Mouse (Mus musculus) hindbrain, embryonic 16.5 days (tissue): Measurements from ENCODE around the gene Sh3bgrl. TPM values are rescaled to one million over a fixed set of nuclear protein-coding genes. Genes with fewer than 3 reads are reported as not detected.

Source experiments
- ATAC-seq: fragments of 200-750 bp; cut with Nextera tagmentation; 2 replicates; pipeline ENCODE4 v1.8.0; 2017; ENCODE audit warnings: moderate TSS enrichment, moderate library complexity
- H3K27ac ChIP-seq: fragments of 300-500 bp; sonication (generic); 2 replicates; pipeline ENCODE4 v1.5.1; 2014; ENCODE audit warnings: low read depth, mild to moderate bottlenecking, control low read depth, low read length, moderate library complexity
- H3K27me3 ChIP-seq: fragments of 300-500 bp; sonication (generic); replicated peaks from 2 replicates; pipeline ENCODE4 v1.6.1; 2014; ENCODE audit warnings: low read length; ENCODE audit not compliant: control insufficient read depth, insufficient read depth
- H3K36me3 ChIP-seq: fragments of 300-500 bp; sonication (generic); 2 replicates; pipeline ENCODE4 v1.6.1; 2014; ENCODE audit warnings: mild to moderate bottlenecking, low read length, moderate library complexity, mixed read lengths; ENCODE audit not compliant: control insufficient read depth, insufficient read depth
- H3K4me1 ChIP-seq: fragments of 300-500 bp; sonication (generic); 2 replicates; pipeline ENCODE4 v1.6.1; 2014; ENCODE audit warnings: low read depth, low read length; ENCODE audit not compliant: control insufficient read depth, insufficient read depth
- H3K4me2 ChIP-seq: fragments of 300-500 bp; sonication (generic); 2 replicates; pipeline ENCODE4 v1.6.1; 2014; ENCODE audit warnings: mild to moderate bottlenecking, low read length, control low read depth, moderate library complexity
- H3K4me3 ChIP-seq: fragments of 300-500 bp; sonication (generic); 2 replicates; pipeline ENCODE4 v1.5.1; 2014; ENCODE audit warnings: mild to moderate bottlenecking, low read length, control low read depth, moderate library complexity
- H3K9ac ChIP-seq: fragments of 300-500 bp; sonication (generic); 2 replicates; pipeline ENCODE4 v1.6.1; 2014; ENCODE audit warnings: low read depth, mild to moderate bottlenecking, control low read depth, low read length, moderate library complexity
- H3K9me3 ChIP-seq: fragments of 300-500 bp; sonication (generic); 2 replicates; pipeline ENCODE4 v1.6.1; 2014; ENCODE audit warnings: mild to moderate bottlenecking, low read length, moderate library complexity; ENCODE audit not compliant: control insufficient read depth
- WGBS: fragments of 180-500 bp; shearing (Covaris S2); extraction: QIAGEN DNeasy Blood & Tissue Kit; methylation state at CpG from one replicate; pipeline ENCODE4 v1.1.7; 2014; 5-methylcytosine and 5-hydroxymethylcytosine counted together
- polyA plus RNA-seq: library from polyadenylated mRNA; unstranded; fragments of >200 nt; fragmentation: Nextera tagmentation; extraction: Ambion mirVana; gene quantifications from 2 replicates; pipeline ENCODE4 v1.2.1, GENCODE M21; 2015

The Sh3bgrl gene
- polyA plus RNA-seq, 1 experiment from 2014 or later: 171 TPM

DNA sequence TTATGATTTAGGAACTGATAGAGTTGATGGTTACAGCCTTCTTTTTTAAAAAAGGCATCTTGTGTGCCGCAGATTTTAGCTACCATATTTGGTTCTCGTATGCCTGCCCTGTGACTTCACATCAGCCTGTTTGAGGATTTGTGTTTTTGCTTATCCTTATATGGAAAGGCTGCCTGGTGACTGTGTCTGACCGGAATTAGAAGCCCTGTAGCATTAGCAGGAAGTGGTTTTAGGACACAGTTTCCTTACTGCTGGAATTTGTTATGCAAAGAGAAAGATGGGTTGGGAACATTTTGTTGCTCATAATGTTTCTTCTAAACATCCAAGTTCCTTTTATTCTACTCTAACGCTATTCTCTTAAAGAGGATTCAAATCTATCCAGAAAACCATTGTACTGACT lies 47.1 kb downstream of the Sh3bgrl start:
- ATAC-seq: no peak
- no peak overlapping the region for H3K9ac ChIP-seq
- no peak overlapping the region for H3K4me2 ChIP-seq
- H3K4me3 ChIP-seq: no peak overlapping the region
- WGBS: 78% methylated on average over 4 of the region's 4 CpGs
- no peak overlapping the region for H3K27ac ChIP-seq
- no peaks in the 10 kb centered on the region for H3K4me1 ChIP-seq
- no peaks in the 10 kb centered on the region for H3K36me3 ChIP-seq
- H3K9me3 ChIP-seq: no peaks in the 10 kb centered on the region
- H3K27me3 ChIP-seq: no peaks in the 10 kb centered on the region

DNA sequence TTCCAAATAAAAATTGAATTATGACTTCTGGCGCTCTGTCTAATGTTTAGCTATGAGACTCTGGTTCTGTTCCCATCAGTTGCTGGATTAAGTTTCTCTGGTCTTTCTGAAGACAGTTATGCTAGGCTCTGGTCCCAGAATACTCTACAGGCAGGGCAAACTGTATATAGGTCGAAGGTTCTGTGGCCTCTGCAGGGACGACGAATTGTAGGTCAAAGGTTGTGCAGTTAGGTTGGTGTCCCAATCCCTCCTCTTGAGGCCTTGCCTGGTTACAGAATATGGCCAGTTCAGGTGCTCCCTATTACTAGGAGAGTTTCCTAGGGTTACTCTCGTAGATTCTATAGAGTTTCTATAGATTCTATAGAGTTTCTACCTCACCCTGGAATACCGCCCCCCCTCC lies 50.6 kb downstream of the Sh3bgrl start:
- Histone ChIP-seq H3K4me3 (no peak overlapping the region), H3K4me2 (no peak overlapping the region), H3K36me3 (no peaks in the 10 kb centered on the region), H3K9ac (no peak overlapping the region), H3K27ac (no peak overlapping the region), H3K4me1 (no peaks in the 10 kb centered on the region), H3K9me3 (no peaks in the 10 kb centered on the region), H3K27me3 (no peaks in the 10 kb centered on the region)
- WGBS: 87% methylated on average over 6 of the region's 6 CpGs
- no peak for ATAC-seq

DNA sequence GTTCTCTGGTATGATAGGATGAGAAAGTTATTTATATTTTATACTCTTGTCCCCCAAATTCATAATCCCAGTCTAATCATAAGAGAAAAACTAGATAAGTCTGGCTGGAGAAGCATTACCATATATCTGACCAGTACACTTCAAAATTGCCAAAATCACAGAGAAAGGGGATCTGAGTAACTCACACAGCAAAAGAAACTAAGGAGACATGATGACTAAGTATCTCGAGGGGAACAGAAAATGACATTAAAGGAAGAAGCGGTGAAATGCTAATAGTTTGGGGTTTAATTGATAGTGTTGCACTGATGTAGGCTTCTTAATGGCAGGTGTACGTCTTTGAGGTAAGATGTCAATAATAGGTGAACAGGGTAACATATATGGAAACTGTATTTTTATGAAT lies 51.9 kb downstream of the Sh3bgrl start:
- H3K36me3 ChIP-seq: no peaks in the 10 kb centered on the region
- no peaks in the 10 kb centered on the region for H3K4me1 ChIP-seq
- no peak overlapping the region for H3K27ac ChIP-seq
- no peak overlapping the region for H3K9ac ChIP-seq
- H3K9me3 ChIP-seq: no peaks in the 10 kb centered on the region
- no peak overlapping the region for H3K4me3 ChIP-seq
- H3K4me2 ChIP-seq: no peak overlapping the region
- no peak for ATAC-seq
- H3K27me3 ChIP-seq: no peaks in the 10 kb centered on the region
- WGBS: 91% methylated on average over 3 of the region's 3 CpGs

DNA sequence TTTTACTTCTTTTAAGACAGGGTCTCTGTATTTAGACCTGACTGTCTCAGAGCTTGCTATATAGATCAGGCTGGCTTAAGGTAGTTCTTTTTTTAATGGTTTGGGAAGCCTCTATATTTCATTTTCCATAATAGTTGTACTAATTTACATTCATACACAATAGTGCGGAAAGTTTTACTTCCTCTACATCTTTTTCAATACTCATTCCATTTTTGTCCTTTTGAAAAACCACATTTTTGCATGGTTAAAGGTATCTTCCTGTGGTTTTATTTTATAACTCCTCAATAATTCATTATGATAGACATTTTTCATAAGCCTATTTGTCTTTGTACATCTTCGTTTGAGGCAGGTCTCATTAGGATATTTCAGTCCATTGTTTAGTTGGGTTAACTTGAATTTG lies 56.1 kb downstream of the Sh3bgrl start:
- H3K27me3 ChIP-seq: no peaks in the 10 kb centered on the region
- no peak overlapping the region for H3K9ac ChIP-seq
- H3K27ac ChIP-seq: no peak overlapping the region
- no peak overlapping the region for H3K4me3 ChIP-seq
- no peaks in the 10 kb centered on the region for H3K4me1 ChIP-seq
- H3K36me3 ChIP-seq: no peaks in the 10 kb centered on the region
- H3K4me2 ChIP-seq: no peak overlapping the region
- ATAC-seq: no peak
- 90% methylated on average over 2 of the region's 2 CpGs for whole genome bisulfite sequencing
- no peaks in the 10 kb centered on the region for H3K9me3 ChIP-seq

DNA sequence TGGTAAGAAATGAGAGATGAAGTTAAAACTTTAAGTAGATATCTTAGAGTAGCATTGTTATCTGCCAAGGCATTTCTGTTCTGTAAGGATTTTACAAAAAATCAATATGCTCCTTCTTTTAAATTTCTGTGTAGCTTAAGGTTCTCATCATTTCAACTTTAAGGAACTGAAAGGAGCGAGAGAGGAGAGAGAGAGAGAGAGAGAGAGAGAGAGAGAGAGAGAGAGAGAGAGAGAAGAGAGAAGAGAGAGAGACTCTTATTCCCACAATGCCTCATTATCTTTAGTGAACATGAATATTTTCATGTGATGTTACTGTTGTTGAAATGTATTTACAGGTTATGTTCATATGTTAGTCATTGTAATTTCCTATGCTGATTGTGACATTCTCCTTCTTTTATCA lies 65.2 kb downstream of the Sh3bgrl start:
- WGBS: 85% methylated on average over 1 of the region's 1 CpGs
- H3K36me3 ChIP-seq: no peaks in the 10 kb centered on the region
- no peak for ATAC-seq
- H3K27ac ChIP-seq: no peak overlapping the region
- no peaks in the 10 kb centered on the region for H3K27me3 ChIP-seq
- no peak overlapping the region for H3K9ac ChIP-seq
- no peaks in the 10 kb centered on the region for H3K9me3 ChIP-seq
- no peaks in the 10 kb centered on the region for H3K4me1 ChIP-seq
- H3K4me2 ChIP-seq: no peak overlapping the region
- no peak overlapping the region for H3K4me3 ChIP-seq

DNA sequence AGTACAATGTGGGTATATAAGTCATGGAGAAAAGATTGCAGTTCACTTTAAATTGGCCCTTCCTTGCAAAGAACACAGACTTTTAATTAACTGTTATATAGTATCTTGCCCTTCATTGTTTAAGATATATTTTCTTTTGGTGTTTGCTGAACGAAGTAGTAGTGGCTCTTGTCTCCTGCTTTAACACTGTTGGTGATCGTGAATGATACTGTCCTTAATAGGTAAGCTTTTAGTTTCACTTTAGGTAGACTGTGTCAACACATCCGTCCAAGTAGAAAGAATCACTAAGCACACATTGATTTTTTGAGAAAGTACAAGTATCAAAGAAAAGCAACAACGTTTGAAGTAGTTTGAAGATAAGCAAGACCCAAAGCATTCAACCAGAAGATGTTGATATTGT lies 65.7 kb downstream of the Sh3bgrl start:
- 90% methylated on average over 4 of the region's 4 CpGs for WGBS
- Histone ChIP-seq H3K4me2 (no peak overlapping the region), H3K4me1 (no peaks in the 10 kb centered on the region), H3K4me3 (no peak overlapping the region), H3K27me3 (no peaks in the 10 kb centered on the region), H3K36me3 (no peaks in the 10 kb centered on the region), H3K9me3 (no peaks in the 10 kb centered on the region), H3K9ac (no peak overlapping the region), H3K27ac (no peak overlapping the region)
- no peak for ATAC-seq

DNA sequence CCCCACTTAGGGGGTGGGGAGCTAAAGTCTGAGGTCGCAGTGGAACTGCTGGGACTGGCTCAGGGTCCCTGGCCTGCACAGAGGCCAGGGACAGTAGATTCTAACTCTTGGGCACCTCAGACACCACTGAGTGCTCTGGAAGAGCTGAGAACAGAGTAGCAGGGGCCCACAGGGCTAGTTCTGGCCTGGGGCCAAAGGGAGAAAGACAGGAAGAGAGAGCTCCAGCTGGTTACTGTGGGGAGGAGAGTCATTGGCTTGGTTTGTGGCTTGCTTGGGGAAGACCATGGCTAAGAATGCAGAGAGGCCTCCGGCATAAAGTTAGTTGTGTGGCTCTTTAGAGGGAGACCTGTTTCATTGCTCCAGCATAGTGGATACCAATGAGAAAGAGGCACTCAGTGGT lies 79.9 kb downstream of the Sh3bgrl start:
- Histone ChIP-seq H3K4me2 (no peak overlapping the region), H3K9ac (no peak overlapping the region), H3K36me3 (no peaks in the 10 kb centered on the region), H3K4me1 (no peaks in the 10 kb centered on the region), H3K4me3 (no peak overlapping the region), H3K9me3 (no peaks in the 10 kb centered on the region), H3K27me3 (no peaks in the 10 kb centered on the region), H3K27ac (no peak overlapping the region)
- no peak for ATAC-seq
- WGBS: 65% methylated on average over 2 of the region's 2 CpGs

DNA sequence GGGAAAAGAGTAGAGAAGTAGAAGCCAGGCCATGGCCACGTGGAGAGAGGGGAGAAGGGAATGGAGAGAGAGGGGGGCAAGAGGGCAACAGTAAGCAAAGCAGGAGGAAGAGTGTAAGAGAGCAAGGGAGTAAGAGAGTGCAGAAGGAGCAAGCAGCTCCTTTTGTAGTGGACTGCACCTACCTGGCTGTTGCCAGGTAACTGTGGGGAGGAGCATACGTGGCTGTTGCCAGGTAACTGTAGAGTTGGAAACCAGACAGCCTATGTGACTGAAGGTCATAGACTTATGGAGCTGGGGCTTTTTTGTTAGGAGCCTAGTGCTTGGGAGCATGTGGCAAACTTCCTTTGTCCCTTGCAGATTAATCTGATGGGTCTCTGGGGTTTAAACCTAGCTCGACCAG lies 80.3 kb downstream of the Sh3bgrl start:
- H3K9me3 ChIP-seq: no peaks in the 10 kb centered on the region
- H3K27me3 ChIP-seq: no peaks in the 10 kb centered on the region
- no peak overlapping the region for H3K27ac ChIP-seq
- no peaks in the 10 kb centered on the region for H3K36me3 ChIP-seq
- H3K9ac ChIP-seq: no peak overlapping the region
- no peak overlapping the region for H3K4me3 ChIP-seq
- no peak for ATAC-seq
- WGBS: 32% methylated on average over 3 of the region's 3 CpGs
- no peaks in the 10 kb centered on the region for H3K4me1 ChIP-seq
- no peak overlapping the region for H3K4me2 ChIP-seq

DNA sequence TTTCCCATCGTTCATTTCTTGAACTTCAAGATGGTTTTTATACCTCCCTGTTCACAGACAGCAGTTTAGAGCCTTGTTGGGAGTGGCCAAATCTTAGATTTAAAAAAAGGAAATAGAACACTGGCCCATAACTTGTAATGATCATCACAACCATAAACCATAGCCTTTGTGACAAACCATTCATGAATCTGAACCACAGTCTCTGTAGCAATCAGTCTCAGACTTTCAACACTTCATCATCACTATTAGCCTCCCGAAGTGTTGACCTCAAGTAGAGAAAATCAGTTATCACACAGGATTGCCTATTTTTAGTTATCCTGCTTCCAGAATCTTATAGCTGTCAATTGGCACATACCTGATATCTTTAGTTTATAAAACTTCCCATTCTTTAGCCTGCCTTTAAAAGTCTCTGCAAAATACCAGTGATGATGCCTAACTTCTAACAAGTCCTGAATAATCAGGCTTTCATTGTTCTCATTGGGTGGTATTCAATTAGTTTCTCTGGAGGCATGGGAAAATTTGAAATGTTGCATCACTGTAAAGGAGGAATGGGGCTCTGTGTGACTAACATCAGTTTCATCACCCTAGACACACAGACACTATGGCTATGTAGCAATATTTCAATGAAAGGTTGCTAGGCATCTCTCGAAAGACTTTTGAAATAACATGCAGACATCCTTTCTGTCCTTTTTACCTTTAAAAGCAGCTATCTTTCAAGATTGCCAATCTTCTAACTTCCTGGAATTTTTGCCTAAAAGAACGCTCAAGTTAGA lies 89.7 kb downstream of the Sh3bgrl start:
- Histone ChIP-seq H3K9ac (no peak overlapping the region), H3K4me3 (no peak overlapping the region), H3K27me3 (no peaks in the 10 kb centered on the region), H3K4me2 (no peak overlapping the region), H3K9me3 (no peaks in the 10 kb centered on the region), H3K36me3 (no peaks in the 10 kb centered on the region), H3K4me1 (no peaks in the 10 kb centered on the region), H3K27ac (no peak overlapping the region)
- WGBS: 89% methylated on average over 4 of the region's 4 CpGs
- no peak for ATAC-seq

DNA sequence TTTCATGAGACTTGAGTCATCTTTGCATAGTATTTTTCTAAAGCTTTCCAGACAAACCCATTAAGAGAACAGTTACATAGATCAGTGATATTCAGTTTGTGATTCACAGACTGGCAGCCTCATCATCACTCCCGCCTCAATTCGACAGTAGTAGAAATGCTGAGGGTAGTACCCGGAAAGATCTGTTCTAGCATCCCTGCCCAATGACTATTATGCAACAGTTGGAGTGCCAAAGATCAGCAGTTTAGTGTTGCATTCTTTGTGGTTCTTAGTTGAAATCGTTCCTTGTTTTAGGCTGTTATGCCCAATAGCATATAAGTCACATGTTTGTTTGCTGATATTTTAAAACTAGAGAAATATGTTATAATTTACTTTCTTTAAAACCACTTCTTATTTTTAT lies 94.4 kb downstream of the Sh3bgrl start:
- no peak overlapping the region for H3K9ac ChIP-seq
- no peak for ATAC-seq
- no peak overlapping the region for H3K27ac ChIP-seq
- H3K4me3 ChIP-seq: no peak overlapping the region
- H3K36me3 ChIP-seq: no peaks in the 10 kb centered on the region
- H3K27me3 ChIP-seq: no peaks in the 10 kb centered on the region
- no peaks in the 10 kb centered on the region for H3K4me1 ChIP-seq
- WGBS: 97% methylated on average over 4 of the region's 4 CpGs
- no peaks in the 10 kb centered on the region for H3K9me3 ChIP-seq
- no peak overlapping the region for H3K4me2 ChIP-seq
